Mouse (Mus musculus) monocyte, adult 59 days (primary cell): Measurements from ENCODE around the gene Olfr742. TPM values are rescaled to one million over a fixed set of nuclear protein-coding genes. Genes with fewer than 3 reads are reported as not detected.

ENCODE experiments used
- total RNA-seq, 2 experiments: library from RNA; stranded (reverse); gene quantifications; one replicate each; pipeline ENCODE4 v1.2.4; 2023

Olfr742 gene
- total RNA-seq = not detected

GRCm38 (mm10) chr14:50503300-50503699 lies at the start of gene Olfr742:
Gene Olfr742 (plus strand): TSS chr14:50503600.

GRCm38 (mm10) chr14:50472438-50472837 lies 31.0 kb upstream of the Olfr742 start, which contains the start of gene Olfr741:
Gene Olfr741 (plus strand): TSS chr14:50472738.

GRCm38 (mm10) chr14:50521539-50521938 lies 18.1 kb downstream of the Olfr742 start, which contains the start of gene Olfr743:
Gene Olfr743 (plus strand): TSS chr14:50521839.

Other genes starting within 250 kb of the Olfr742 start
- gene Olfr732, start 219.4 kb upstream of the Olfr742 start, total RNA-seq = not detected
- not detected for gene Olfr733, start 202.1 kb upstream of the Olfr742 start, total RNA-seq
- gene Olfr734, start 176.8 kb upstream of the Olfr742 start, total RNA-seq = not detected
- not detected for gene Olfr735, start 154.7 kb upstream of the Olfr742 start, total RNA-seq
- gene Tlr11, start 145.7 kb upstream of the Olfr742 start, total RNA-seq = 1 to 10 TPM; 5.0 to 5.4 TPM
- not detected for gene Olfr736, start 122.4 kb upstream of the Olfr742 start, total RNA-seq
- not detected for gene Olfr738, start 96.0 kb upstream of the Olfr742 start, total RNA-seq
- not detected for gene Olfr739, start 85.0 kb upstream of the Olfr742 start, total RNA-seq
- gene Olfr740, start 58.1 kb upstream of the Olfr742 start, total RNA-seq = not detected
- not detected for gene Olfr741, start 30.9 kb upstream of the Olfr742 start, total RNA-seq
- gene Olfr743, start 18.2 kb downstream of the Olfr742 start, total RNA-seq = not detected
- gene Olfr744, start 111.3 kb downstream of the Olfr742 start, total RNA-seq = not detected
- gene Olfr745, start 135.8 kb downstream of the Olfr742 start, total RNA-seq = not detected
- gene Olfr746, start 143.5 kb downstream of the Olfr742 start, total RNA-seq = not detected
- gene Olfr747, start 189.6 kb downstream of the Olfr742 start, total RNA-seq = not detected
- not detected for gene Olfr748, start 203.8 kb downstream of the Olfr742 start, total RNA-seq
- gene Olfr749, start 241.5 kb downstream of the Olfr742 start, total RNA-seq = not detected